Mouse (Mus musculus) naive thymus-derived CD4-positive, alpha-beta T cell, adult 2 months (primary cell): Measurements from ENCODE around the gene Fbxo33.
"Not testable (repeated sequence)": the region's sequence is repeated elsewhere in the genome, so short reads cannot be mapped to it uniquely, and the experiment has no call there.

ENCODE experiments used
- DNase-seq: peaks from one replicate; pipeline ENCODE4 v3.0.0-alpha.2; 2011; ENCODE audit warnings: low read depth

The Fbxo33 gene

GRCm38 (mm10) chr12:59219325-59220225 is at the start of gene Fbxo33:
TSS of gene Fbxo33 (minus strand) at chr12:59219725.
- DNase-seq: peak; percentile 100

DNA sequence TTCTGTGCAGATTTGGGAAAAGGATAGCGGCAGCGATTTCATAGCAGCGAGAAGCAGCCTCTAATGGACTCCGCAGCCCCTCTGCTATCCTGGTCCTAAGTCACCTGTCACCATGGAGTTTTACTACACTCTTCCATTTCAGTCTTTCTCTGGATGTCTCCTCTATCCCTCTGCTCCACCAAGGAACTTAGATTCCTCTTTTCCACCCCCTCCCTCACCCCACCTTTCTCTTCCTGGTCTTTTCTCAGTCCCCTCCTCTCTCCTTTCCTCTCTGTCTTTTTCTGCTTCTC is 46.4 kb upstream of the Fbxo33 start:
- no peak for DNase-seq

GRCm38 (mm10) chr12:59265207-59265941 is 45.8 kb upstream of the Fbxo33 start:
- DNase-seq: no peak

- no peak for DNase-seq
These were observed 43.3 kb upstream of the Fbxo33 start for GRCm38 (mm10) chr12:59262841-59263240.

DNA sequence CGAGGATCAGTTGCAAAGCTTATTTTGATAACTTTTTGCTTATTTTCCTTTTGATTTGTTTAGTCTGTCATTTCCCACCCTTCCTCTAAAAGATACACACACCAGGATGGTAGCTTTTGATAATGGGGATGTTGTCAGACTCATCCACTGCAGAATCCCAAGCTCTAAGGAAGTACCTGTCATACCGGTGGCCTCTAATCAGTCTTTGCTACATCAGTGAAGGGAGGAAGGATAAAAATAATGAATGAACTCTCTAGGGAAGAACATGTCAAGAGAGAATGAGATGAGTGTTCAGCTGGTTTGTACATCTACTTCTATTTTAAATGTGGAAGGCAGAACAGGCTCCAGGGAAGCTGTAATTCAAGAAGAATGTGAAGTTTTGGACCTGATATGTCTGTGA is 41.3 kb upstream of the Fbxo33 start:
- DNase-seq: no peak

GRCm38 (mm10) chr12:59260362-59260761 is 40.8 kb upstream of the Fbxo33 start:
- DNase-seq: no peak

GRCm38 (mm10) chr12:59259015-59259414 is 39.5 kb upstream of the Fbxo33 start:
- no peak for DNase-seq

- DNase-seq: no peak
These were observed 30.8 kb upstream of the Fbxo33 start for GRCm38 (mm10) chr12:59250259-59250827.

DNA sequence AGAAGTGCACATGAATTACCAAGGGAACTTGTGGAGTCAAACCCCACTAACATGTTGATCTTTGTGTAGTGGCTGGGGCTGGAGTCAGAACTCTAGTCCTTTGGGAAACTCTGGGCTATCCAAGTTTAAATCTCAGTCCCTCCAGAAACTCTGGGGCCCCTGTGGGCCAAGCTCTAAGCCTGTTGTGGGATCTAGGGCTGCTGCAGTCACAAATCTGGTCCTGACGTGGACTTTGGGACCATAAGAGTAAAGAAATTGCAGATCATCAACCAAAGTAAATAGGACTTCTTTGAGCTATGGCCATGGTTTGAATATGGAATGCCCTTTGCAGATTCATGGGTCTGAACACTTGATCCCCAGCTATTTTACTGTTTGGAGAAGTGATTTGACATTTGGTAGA is 29.4 kb upstream of the Fbxo33 start:
- DNase-seq: no peak

DNA sequence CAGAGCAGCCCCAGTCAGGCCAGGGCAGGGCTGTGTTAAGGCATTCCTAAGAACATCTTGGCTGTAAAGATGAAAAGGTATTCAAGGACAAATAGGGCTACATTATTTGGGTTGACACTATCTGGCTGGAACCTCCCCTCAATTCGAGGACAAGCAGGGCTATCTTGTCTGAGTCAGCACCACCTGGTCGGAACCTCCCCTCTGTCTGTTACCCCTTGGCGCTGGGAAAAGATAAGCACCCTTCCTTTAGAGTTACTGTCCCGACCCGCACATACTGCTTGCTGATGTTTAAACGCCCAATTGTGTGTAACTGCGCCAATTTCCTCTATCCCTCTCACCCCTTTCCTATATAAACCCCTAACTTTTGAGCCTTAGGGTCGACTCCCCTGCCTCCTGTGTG is 21.5 kb upstream of the Fbxo33 start:
- not testable (repeated sequence) for DNase-seq

GRCm38 (mm10) chr12:59238434-59238833 is 18.9 kb upstream of the Fbxo33 start:
- no peak for DNase-seq

DNA sequence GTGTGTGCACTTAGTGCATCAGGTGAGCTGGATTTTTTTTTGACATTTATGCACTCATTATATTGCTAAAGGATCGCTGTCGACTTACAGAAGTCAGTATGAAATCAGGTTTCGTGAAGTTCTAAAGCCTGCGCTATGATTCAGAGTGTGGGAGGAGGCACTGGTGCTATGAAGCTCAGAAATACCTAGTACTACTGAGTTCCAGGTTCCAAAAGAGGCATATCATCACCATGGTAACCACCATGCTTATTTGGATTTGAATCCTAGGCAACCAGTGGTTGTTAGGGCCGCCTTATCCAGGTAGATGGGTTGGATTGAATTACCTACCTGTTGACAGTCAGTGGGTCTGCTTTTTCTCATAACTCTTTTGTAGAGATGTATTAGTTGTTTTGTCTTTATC is 8.9 kb upstream of the Fbxo33 start:
- no peak for DNase-seq

- peak; percentile 66 for DNase-seq
These were observed 744 bp downstream of the Fbxo33 start for GRCm38 (mm10) chr12:59218640-59219321.

- DNase-seq: no peak
These were observed 2.2 kb downstream of the Fbxo33 start for GRCm38 (mm10) chr12:59217331-59217730.

DNA sequence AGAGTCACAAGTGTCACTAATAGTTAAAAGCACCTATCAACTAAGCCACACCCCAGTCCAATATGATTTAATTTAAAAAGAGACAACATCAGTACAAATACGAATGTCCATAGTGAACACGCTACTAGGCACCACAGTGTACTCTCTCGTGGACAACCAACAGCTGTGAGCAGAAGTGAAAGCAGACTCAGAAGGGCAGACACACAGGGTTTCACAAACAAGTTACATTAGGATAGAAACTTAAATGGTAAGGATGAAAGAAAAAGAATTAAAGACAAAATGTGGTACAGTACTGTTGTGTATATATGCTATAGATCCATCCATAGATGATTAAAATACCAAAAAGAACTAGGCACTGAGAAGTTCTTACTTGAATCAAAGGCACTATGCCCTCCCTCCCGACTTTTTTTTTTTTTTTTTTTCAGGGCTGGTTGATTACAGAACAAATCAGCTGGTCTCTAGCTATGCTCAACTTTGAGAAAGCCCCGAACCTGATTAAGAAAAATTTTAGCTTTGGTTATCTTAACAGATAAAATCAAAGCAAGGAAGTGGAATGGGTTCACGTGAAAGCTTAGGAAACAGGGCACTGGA is 2.8 kb downstream of the Fbxo33 start:
- no peak for DNase-seq

- peak; percentile 57 for DNase-seq
These were observed 3.3 kb downstream of the Fbxo33 start for GRCm38 (mm10) chr12:59216176-59216575.

- no peak for DNase-seq
These were observed 11.7 kb downstream of the Fbxo33 start for GRCm38 (mm10) chr12:59207814-59208213.

- peak; percentile 76 for DNase-seq
These were observed 12.5 kb downstream of the Fbxo33 start for GRCm38 (mm10) chr12:59207000-59207390.

- DNase-seq: peak; percentile 65
These were observed 13.1 kb downstream of the Fbxo33 start for GRCm38 (mm10) chr12:59206208-59206999.

GRCm38 (mm10) chr12:59205571-59205970 is 14.0 kb downstream of the Fbxo33 start:
- no peak for DNase-seq

- no peak for DNase-seq
These were observed 20.2 kb downstream of the Fbxo33 start for GRCm38 (mm10) chr12:59199361-59199760.
